Mouse (Mus musculus) MN1 (cell line): ENCODE measurements around the gene Vdr.

Source experiments
- DNase-seq: peaks from one replicate; pipeline ENCODE4 v3.0.0-alpha.2; 2016; ENCODE audit warnings: low spot score

Gene Vdr

GRCm38 (mm10) chr15:97919217-97919616 is 8.8 kb upstream of the Vdr start:
- no peak for DNase-seq

DNA sequence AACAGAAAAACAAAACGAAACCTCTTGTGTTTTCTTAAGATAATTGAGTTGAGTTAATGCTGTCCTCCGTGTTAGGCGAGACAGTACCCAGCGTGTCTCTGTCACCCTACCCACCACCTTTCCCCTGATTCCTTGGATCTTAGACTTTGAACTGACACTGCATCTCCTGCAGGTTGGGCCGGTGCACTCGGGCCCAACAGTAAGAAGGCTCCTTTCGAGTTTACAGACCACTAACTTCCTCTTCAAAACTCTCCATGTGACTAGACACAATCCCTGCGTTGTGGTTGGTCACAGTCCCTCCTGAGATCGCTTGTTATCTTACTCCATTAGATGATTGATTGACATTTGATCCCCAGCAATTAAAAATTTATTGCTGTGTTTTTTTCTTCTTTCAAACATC is 7.6 kb upstream of the Vdr start:
- DNase-seq = no peak

DNA sequence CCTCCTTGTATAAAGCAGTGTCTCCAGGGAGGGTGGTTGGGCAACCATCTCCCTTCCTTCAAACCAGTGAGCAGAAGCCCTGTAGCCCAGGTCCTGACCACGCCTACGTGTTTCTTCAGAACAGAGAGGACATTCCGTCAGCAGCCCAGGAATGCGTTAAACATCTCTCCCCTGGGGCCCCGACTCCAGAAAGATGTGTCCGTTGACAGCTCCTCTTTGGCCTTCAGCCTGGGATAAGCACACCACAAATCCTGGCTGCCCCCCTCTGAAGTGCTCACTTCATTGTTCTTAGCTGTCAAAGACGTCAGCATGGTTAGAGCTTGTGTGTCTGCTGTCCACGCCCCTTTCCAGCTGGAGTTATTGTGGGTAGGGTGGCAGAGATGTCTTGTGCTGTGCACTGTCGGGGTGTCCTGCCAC is 3.9 kb upstream of the Vdr start:
- DNase-seq = peak; percentile 64

- DNase-seq = peak; percentile 60
These were observed 2.4 kb downstream of the Vdr start for GRCm38 (mm10) chr15:97907801-97908751.

DNA sequence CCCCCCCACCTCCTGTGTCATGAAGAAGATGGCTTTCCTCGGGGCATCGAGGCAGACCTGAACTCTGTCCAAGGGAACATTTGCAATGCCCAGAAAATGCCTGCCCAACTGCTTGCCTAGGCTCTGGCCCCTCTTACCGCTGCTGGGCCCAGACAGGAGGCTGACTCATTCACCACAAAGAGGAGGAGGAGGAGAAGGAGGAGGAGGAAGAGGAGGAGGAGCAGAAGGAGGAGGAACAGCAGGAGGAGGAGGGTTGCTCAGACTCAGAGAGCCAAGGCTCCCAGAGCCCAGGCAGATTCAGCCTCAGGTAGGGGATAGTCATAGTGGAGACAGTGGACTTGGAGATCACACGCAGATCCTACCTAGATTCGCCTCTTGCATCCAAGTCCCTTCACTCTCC is 3.2 kb downstream of the Vdr start:
- DNase-seq = peak; percentile 51

DNA sequence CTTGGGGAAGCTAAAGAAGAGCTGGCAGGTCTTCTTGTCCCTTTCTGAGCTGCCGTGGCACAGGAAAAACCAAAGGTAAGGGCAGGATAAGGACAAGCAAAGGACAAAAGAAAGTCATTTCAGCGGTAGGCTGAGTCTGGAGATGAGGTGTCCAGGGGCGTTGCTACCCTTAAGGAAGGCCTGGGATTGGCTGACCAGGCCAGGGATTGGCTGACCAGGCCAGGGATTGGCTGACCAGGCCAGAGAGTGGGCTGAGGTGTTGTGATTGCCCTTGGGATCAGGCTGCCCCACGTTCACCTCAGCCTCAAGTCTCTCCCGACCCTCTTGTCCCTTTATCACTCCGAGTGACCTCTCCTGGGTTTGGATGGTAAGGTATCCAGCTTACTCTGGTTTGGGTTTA is 5.1 kb downstream of the Vdr start:
- no peak for DNase-seq

DNA sequence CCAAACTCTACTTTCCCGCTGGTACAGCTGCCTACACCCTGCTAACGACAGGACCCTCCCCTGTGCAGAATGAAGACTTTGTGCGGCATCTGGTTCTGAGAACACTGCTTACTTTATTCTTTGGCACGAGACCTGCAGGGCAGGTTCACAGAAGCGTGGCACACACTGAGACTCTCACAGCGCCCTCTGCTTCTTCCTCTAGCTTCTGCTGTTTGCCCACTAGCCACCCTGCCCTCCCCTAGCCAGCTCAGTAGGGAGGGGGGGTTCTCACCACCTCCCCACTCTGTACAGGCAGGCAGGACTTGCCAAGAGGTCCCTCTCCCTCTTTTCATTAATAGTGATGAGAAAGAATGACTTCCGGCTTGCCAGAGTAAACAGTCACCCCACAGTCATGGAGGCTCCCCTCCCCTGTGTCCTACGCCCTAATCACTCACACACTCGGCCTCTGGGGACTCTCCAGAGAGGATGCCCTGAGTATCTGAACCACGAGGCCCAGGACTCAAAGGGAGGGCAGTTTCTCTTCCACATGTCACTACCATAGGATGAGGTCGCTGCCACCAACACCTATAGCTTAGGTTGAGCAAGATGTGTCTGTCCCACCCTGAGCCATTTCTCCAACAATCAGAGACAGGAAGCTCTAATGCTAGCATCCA is 6.0 kb downstream of the Vdr start:
- DNase-seq = no peak

- no peak for DNase-seq
These were observed 7.0 kb downstream of the Vdr start for GRCm38 (mm10) chr15:97903261-97904009.

DNA sequence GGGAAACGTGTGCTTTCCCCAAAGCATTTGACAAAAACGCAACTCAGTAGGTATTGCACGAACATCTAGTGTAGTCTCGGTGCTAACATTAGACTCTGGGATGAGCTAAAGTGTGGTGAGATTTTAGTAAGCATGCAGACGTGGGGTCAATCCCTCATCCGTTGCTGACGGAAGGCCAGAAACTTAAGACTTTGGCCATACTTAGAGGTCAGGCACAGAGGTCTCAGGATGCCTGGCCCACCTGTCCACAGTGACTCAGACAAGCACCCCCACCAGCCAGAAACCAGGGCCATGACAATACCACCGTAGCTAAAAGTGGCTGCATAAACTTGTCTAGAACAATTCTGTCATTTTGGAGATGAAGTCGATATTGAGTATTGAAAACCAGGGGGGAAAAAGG is 9.4 kb downstream of the Vdr start:
- no peak for DNase-seq

DNA sequence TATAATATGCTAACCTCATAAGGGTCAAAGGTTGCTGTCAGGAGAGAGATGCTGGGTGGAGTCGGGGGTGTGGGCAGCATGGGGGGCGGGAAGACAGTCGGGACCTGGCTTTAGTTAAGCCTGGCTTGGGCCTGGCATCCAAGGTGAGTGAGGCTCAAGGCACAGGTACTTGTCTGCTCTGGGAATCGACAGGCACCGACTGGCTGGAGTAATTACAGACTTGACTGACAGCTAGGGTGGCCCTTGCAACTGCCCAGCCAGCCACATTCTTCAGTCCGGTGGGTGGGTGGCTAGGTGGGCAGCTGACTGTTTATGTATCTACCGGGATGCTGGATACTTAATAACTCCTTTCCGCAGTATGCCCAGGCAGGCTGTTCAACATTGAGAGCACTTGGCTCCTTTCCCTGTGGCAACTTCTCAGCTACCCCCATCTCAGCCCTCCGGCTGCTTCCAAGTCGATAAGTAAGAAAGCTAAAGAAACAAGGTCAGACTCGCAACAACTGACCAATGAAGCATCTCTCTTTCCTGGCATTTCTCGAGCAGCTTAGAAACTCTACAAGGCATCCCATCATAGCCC is 10.0 kb downstream of the Vdr start:
- no peak for DNase-seq

- DNase-seq = peak; percentile 42
These were observed 10.7 kb downstream of the Vdr start for GRCm38 (mm10) chr15:97899714-97900113.

DNA sequence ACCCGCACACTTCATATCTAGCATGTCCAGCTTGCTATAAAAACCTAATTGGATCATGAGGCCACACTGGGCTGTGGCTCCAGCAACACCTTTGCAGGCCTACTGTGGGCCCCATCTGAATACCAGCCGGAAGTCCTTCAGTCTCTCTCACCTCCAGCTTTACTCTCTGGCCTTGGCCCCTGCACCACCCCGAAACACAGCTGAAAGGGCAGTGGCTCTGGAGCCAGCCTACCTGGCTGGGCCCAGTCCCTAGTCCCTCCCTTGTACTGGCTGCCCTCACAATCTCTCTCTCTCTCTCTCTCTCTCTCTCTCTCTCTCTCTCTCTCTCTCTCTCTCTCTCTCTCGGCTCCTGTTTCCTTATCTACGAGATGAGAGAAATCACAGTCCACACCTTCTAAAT is 11.6 kb downstream of the Vdr start:
- no peak for DNase-seq

GRCm38 (mm10) chr15:97896861-97897654 is 13.4 kb downstream of the Vdr start:
- DNase-seq = no peak

GRCm38 (mm10) chr15:97896347-97896746 is 14.1 kb downstream of the Vdr start:
- no peak for DNase-seq

DNA sequence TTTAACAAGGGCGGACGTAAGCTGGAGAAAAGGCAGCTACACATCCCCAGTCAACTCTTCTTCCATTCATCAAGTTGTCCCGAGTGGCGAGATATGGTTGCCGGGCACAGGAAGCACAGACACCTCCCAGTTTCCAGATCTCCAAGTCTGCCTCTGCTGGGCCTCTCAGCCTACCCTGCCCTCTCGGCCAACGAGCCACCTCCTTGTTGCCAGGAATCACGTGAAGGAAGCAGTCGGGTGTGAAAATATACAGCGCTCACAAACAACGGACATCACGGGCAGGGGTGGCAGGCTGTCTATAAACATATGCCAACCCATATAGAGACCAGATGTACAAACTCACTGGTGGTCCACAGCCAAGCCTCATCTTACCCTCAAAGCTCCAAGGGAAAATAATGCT is 14.6 kb downstream of the Vdr start:
- no peak for DNase-seq

GRCm38 (mm10) chr15:97892506-97892905 is 17.9 kb downstream of the Vdr start:
- no peak for DNase-seq

DNA sequence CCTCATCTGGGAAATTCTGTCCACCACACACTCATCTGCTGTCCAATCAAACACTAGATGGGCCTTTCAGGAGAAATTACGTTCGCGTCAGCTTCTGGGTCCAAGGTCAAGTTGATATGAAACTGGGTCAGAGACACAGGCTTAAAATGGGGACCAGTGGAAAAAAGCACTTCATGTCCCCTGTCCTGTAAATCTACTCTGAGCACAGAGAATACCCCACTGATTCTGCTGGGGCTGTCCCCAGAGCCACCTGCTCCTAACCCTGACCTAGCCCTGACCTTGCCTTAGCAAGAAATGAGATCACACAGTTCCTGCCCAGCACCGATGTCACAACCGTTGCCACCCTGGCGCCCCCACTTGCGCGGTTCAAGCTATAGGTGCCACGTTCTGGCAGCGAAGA is 20.0 kb downstream of the Vdr start:
- DNase-seq = no peak

- DNase-seq = peak; percentile 69
These were observed 20.4 kb downstream of the Vdr start for GRCm38 (mm10) chr15:97890017-97890416.

- no peak for DNase-seq
These were observed 22.9 kb downstream of the Vdr start for GRCm38 (mm10) chr15:97887541-97888016.

DNA sequence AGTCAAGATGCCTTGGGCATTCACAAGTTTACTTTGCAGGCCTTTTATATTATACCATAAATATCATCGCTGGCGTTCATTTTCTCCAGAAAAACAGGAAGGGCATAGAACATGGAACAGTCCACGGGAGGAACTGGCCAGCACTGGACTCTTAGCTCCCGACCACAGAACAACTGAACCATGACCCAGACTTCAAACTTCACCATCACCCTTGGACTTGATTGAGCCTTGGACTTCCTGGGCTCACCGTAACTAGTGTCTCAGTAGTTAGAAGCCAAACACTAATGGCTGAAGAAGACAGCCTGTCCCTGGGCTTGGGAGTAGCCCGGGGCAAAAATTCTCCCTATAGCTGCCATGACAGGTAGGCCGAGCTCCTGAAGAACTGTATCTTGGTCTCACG is 29.0 kb downstream of the Vdr start:
- DNase-seq = no peak

GRCm38 (mm10) chr15:97880441-97880840 is 30.0 kb downstream of the Vdr start:
- DNase-seq = no peak
